Mouse (Mus musculus) bone marrow macrophage, adult 2 months (primary cell): ENCODE measurements around the gene Hps3.

Source experiments
- CTCF ChIP-seq: IDR thresholded peaks from 2 replicates; pipeline ENCODE4 v1.5.1; 2012; ENCODE audit warnings: low read depth, mild to moderate bottlenecking, low read length, moderate library complexity
- POLR2A ChIP-seq: IDR thresholded peaks from 2 replicates; pipeline ENCODE4 v1.6.1; 2012; ENCODE audit warnings: mild to moderate bottlenecking, low read depth, low read length, borderline replicate concordance

DNA sequence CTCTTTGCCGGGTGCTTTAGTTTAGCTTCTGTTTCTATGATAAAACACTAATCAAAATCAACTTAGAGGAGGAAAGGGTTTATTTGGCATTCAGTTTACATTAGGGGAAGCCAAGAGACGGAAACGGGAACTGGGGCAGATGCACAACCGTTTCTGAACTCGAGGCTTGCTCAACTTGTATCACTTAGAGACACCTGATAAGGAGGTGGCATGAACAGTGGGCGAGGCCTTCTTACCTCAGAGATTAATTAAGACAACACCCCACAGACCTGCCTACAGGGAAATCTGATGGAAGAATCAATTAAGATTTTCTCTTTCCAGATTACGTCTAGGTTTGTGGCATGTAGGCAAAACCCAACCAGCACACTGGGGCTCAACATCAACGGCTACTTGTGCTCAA, 17.0 kb downstream of the Hps3 start:
- no peak for TF ChIP-seq CTCF
- TF ChIP-seq POLR2A, result no peak
